Mouse (Mus musculus) liver, postnatal 0 days (tissue): Measurements from ENCODE around the gene Cnpy1. TPM values are rescaled to one million over a fixed set of nuclear protein-coding genes. Genes with fewer than 3 reads are reported as not detected.

Source experiments
- ATAC-seq: fragments of 200-750 bp; cut with Nextera tagmentation; 2 replicates; pipeline ENCODE4 v1.8.0; 2017; ENCODE audit warnings: mild to moderate bottlenecking, moderate library complexity
- DNase-seq: peaks from one replicate; pipeline ENCODE4 v3.0.0-alpha.2; 2016
- H3K27ac ChIP-seq: fragments of 300-500 bp; sonication (generic); 2 replicates; pipeline ENCODE4 v1.5.1; 2014; ENCODE audit warnings: antibody characterized with exemption, moderate library complexity, mild to moderate bottlenecking, low read depth
- H3K27me3 ChIP-seq: fragments of 300-500 bp; sonication (generic); 2 replicates; pipeline ENCODE4 v1.6.1; 2014; ENCODE audit warnings: low read length, control low read depth, mixed read lengths; ENCODE audit not compliant: insufficient read depth
- H3K36me3 ChIP-seq: fragments of 300-500 bp; sonication (generic); replicated peaks from 2 replicates; pipeline ENCODE4 v1.6.1; 2014; ENCODE audit warnings: mild to moderate bottlenecking, control low read depth, low read length, moderate library complexity, mixed read lengths; ENCODE audit not compliant: insufficient read depth
- H3K4me1 ChIP-seq: fragments of 300-500 bp; sonication (generic); 2 replicates; pipeline ENCODE4 v1.6.1; 2014; ENCODE audit warnings: antibody characterized with exemption, mild to moderate bottlenecking, control low read depth; ENCODE audit not compliant: insufficient read depth
- H3K4me2 ChIP-seq: fragments of 300-500 bp; sonication (generic); 2 replicates; pipeline ENCODE4 v1.6.1; 2014; ENCODE audit warnings: low read depth, mild to moderate bottlenecking, low read length, moderate library complexity, mixed read lengths
- H3K4me3 ChIP-seq: fragments of 300-500 bp; sonication (generic); 2 replicates; pipeline ENCODE4 v1.5.1; 2014; ENCODE audit warnings: low read depth, low read length
- H3K9ac ChIP-seq: fragments of 300-500 bp; sonication (generic); replicated peaks from 2 replicates; pipeline ENCODE4 v1.6.1; 2014; ENCODE audit warnings: mild to moderate bottlenecking, moderate library complexity
- H3K9me3 ChIP-seq: fragments of 300-500 bp; sonication (generic); 2 replicates; pipeline ENCODE4 v1.6.1; 2016; ENCODE audit warnings: mild to moderate bottlenecking, control low read depth, low read length, mixed read lengths
- CTCF ChIP-seq: sonication (generic); IDR thresholded peaks from 2 replicates; pipeline ENCODE4 v1.5.1; 2016; ENCODE audit warnings: antibody characterized with exemption, low read depth
- EP300 ChIP-seq: IDR thresholded peaks from 2 replicates; pipeline ENCODE4 v1.6.1; 2016; ENCODE audit warnings: antibody characterized with exemption, low read depth, mild to moderate bottlenecking
- WGBS: fragments of 180-500 bp; shearing (Covaris S2); extraction: QIAGEN DNeasy Blood & Tissue Kit; methylation state at CpG from one replicate; pipeline ENCODE4 v1.1.7; 2014; ENCODE audit not compliant: insufficient replicate concordance; 5-methylcytosine and 5-hydroxymethylcytosine counted together
- polyA plus RNA-seq: library from polyadenylated mRNA; unstranded; fragments of >200 nt; fragmentation: Nextera tagmentation; extraction: Ambion mirVana; gene quantifications from 2 replicates; pipeline ENCODE4 v1.2.1, GENCODE M21; 2015

Cnpy1 gene
- polyA plus RNA-seq, 1 experiment from 2014 or later = not detected

GRCm38 (mm10) chr5:28159891-28160470, 85.6 kb downstream of the Cnpy1 start:
- no peak overlapping the region for H3K4me3 ChIP-seq
- no peak for ATAC-seq
- no peaks in the 10 kb centered on the region for H3K36me3 ChIP-seq
- no peak for DNase-seq
- no peaks in the 10 kb centered on the region for H3K9me3 ChIP-seq
- H3K27me3 ChIP-seq = peaks cover 84% of the 10 kb centered on the region
- H3K4me2 ChIP-seq = no peak overlapping the region
- no peak overlapping the region for H3K9ac ChIP-seq
- TF ChIP-seq CTCF = no peak
- 3% methylated on average over 8 of the region's 8 CpGs for WGBS
- H3K27ac ChIP-seq = no peak overlapping the region
- H3K4me1 ChIP-seq = no peaks in the 10 kb centered on the region

- Histone ChIP-seq H3K27ac (no peak overlapping the region), H3K36me3 (no peaks in the 10 kb centered on the region), H3K4me2 (no peak overlapping the region), H3K27me3 (peaks cover 80% of the 10 kb centered on the region), H3K4me3 (no peak overlapping the region), H3K4me1 (no peaks in the 10 kb centered on the region), H3K9ac (no peak overlapping the region), H3K9me3 (no peaks in the 10 kb centered on the region)
- DNase-seq (no peak), ATAC-seq (no peak)
- TF ChIP-seq EP300 = no peak
- no peak for TF ChIP-seq CTCF
- WGBS = 3% methylated on average over 15 of the region's 15 CpGs
Measured at GRCm38 (mm10) chr5:28159072-28159458, 86.5 kb downstream of the Cnpy1 start.

- H3K4me2 ChIP-seq = no peak overlapping the region
- no peak for ATAC-seq
- H3K4me3 ChIP-seq = no peak overlapping the region
- TF ChIP-seq CTCF = no peak
- TF ChIP-seq EP300 = no peak
- peaks cover 79% of the 10 kb centered on the region for H3K27me3 ChIP-seq
- no peaks in the 10 kb centered on the region for H3K4me1 ChIP-seq
- DNase-seq = no peak
- H3K27ac ChIP-seq = no peak overlapping the region
- WGBS = 3% methylated on average over 31 of the region's 31 CpGs
- no peaks in the 10 kb centered on the region for H3K9me3 ChIP-seq
- no peaks in the 10 kb centered on the region for H3K36me3 ChIP-seq
- no peak overlapping the region for H3K9ac ChIP-seq
Measured at GRCm38 (mm10) chr5:28158308-28159071, 87.1 kb downstream of the Cnpy1 start.

- ATAC-seq (no peak), DNase-seq (no peak)
- no peaks in the 10 kb centered on the region for H3K9me3 ChIP-seq
- no peak overlapping the region for H3K9ac ChIP-seq
- no peaks in the 10 kb centered on the region for H3K4me1 ChIP-seq
- H3K27me3 ChIP-seq = peaks cover 73% of the 10 kb centered on the region
- H3K4me2 ChIP-seq = no peak overlapping the region
- TF ChIP-seq EP300 (no peak), CTCF (no peak)
- WGBS = 4% methylated on average over 17 of the region's 17 CpGs
- H3K36me3 ChIP-seq = no peaks in the 10 kb centered on the region
- no peak overlapping the region for H3K27ac ChIP-seq
- H3K4me3 ChIP-seq = no peak overlapping the region
Measured at GRCm38 (mm10) chr5:28157781-28158180, 87.8 kb downstream of the Cnpy1 start.

GRCm38 (mm10) chr5:28157044-28157730, 88.4 kb downstream of the Cnpy1 start:
- H3K4me2 ChIP-seq = no peak overlapping the region
- TF ChIP-seq CTCF (no peak), EP300 (no peak)
- no peak overlapping the region for H3K27ac ChIP-seq
- no peak for ATAC-seq
- DNase-seq = no peak
- no peaks in the 10 kb centered on the region for H3K4me1 ChIP-seq
- H3K9me3 ChIP-seq = no peaks in the 10 kb centered on the region
- H3K4me3 ChIP-seq = no peak overlapping the region
- WGBS = 9% methylated on average over 9 of the region's 9 CpGs
- no peak overlapping the region for H3K9ac ChIP-seq
- no peaks in the 10 kb centered on the region for H3K36me3 ChIP-seq
- peaks cover 70% of the 10 kb centered on the region for H3K27me3 ChIP-seq

Other genes starting within 250 kb of the Cnpy1 start
- 36.3 and 40.3 TPM in 2 replicates for gene Insig1, start 174.4 kb downstream of the Cnpy1 start, polyA plus RNA-seq
- not detected in 2 replicates for gene En2, start 80.1 kb downstream of the Cnpy1 start, polyA plus RNA-seq
- gene Rbm33, start 71.3 kb upstream of the Cnpy1 start, polyA plus RNA-seq = 4.4 and 5.4 TPM in 2 replicates
- not detected in 2 replicates for gene Shh, start 221.4 kb upstream of the Cnpy1 start, polyA plus RNA-seq